Mouse (Mus musculus): ENCODE measurements around the gene Trub2.

Gene Trub2

GRCm38 (mm10) chr2:29718581-29718980 is 69.7 kb downstream of the Trub2 start:
- DNase-seq: no peak

DNA sequence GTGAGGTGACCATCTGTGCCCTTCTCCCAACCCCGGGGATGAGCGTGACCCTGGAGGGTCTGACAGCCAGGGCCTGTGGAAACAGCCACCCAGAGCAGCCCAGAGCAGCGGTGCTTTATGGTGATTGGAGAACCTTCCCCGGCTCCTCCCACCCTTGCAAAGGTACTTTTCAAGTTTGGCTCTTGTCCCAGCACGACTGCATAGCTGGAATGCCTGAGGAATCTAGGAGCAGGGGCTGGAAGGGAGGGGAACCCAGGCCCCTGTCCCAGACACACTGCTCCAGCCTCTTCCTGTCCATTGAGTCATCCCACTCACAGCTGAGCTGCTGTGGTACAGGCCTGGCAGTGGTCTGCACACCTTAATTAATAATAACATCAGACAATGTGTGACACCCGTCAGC is 71.6 kb downstream of the Trub2 start:
- peak; percentile 62 to 74 for DNase-seq

GRCm38 (mm10) chr2:29716143-29716542 is 72.2 kb downstream of the Trub2 start:
- no peak for DNase-seq

- DNase-seq: no peak
Observed at GRCm38 (mm10) chr2:29714127-29714526, 74.2 kb downstream of the Trub2 start.

GRCm38 (mm10) chr2:29713501-29713900 is 74.8 kb downstream of the Trub2 start:
- no peak for DNase-seq

GRCm38 (mm10) chr2:29711877-29712276 is 76.4 kb downstream of the Trub2 start:
- DNase-seq: no peak

All from kidney, adult 8-10 months (tissue).